Mouse (Mus musculus): ENCODE data around the gene Poln. TPM values are rescaled to one million over a fixed set of nuclear protein-coding genes. Genes with fewer than 3 reads are reported as not detected.
A peak's percentile ranks its signal among the peaks of the same experiment; 100 is the strongest.

The Poln gene
- polyA plus RNA-seq, 1 experiment from 2014 or later: 0.41 TPM

GRCm38 (mm10) chr5:34030101-34030500, 139.1 kb downstream of the Poln start:
- H3K27ac ChIP-seq: no peak overlapping the region
- H3K4me1 ChIP-seq: no peaks in the 10 kb centered on the region
- no peak overlapping the region for H3K9ac ChIP-seq
- H3K4me2 ChIP-seq (replicated peaks): no peak overlapping the region
- H3K27me3 ChIP-seq: no peaks in the 10 kb centered on the region
- no peak overlapping the region for H3K4me3 ChIP-seq
- no peaks in the 10 kb centered on the region for H3K36me3 ChIP-seq
- no peak for ATAC-seq (ENCODE audit: low FRiP score)
- WGBS: 78% methylated on average over 4 of the region's 4 CpGs
- no peaks in the 10 kb centered on the region for H3K9me3 ChIP-seq (replicated peaks)

GRCm38 (mm10) chr5:34018968-34019367, 150.3 kb downstream of the Poln start:
- H3K9ac ChIP-seq: no peak overlapping the region
- no peaks in the 10 kb centered on the region for H3K36me3 ChIP-seq
- no peak overlapping the region for H3K4me3 ChIP-seq
- 84% methylated on average over 4 of the region's 4 CpGs for WGBS
- no peaks in the 10 kb centered on the region for H3K4me1 ChIP-seq
- no peaks in the 10 kb centered on the region for H3K9me3 ChIP-seq (replicated peaks)
- H3K27ac ChIP-seq: no peak overlapping the region
- H3K4me2 ChIP-seq (replicated peaks): no peak overlapping the region
- ATAC-seq (ENCODE audit: low FRiP score): no peak
- H3K27me3 ChIP-seq: no peaks in the 10 kb centered on the region

GRCm38 (mm10) chr5:34014652-34015051, 154.6 kb downstream of the Poln start:
- WGBS: 67% methylated on average over 1 of the region's 1 CpGs
- Histone ChIP-seq H3K4me1 (no peaks in the 10 kb centered on the region), H3K9me3 (replicated peaks) (no peaks in the 10 kb centered on the region), H3K4me3 (no peak overlapping the region), H3K27ac (no peak overlapping the region), H3K36me3 (no peaks in the 10 kb centered on the region), H3K9ac (no peak overlapping the region), H3K4me2 (replicated peaks) (no peak overlapping the region), H3K27me3 (no peaks in the 10 kb centered on the region)
- no peak for ATAC-seq (ENCODE audit: low FRiP score)

GRCm38 (mm10) chr5:34007392-34007941, 161.8 kb downstream of the Poln start:
- no peaks in the 10 kb centered on the region for H3K4me1 ChIP-seq
- H3K4me2 ChIP-seq (replicated peaks): no peak overlapping the region
- H3K36me3 ChIP-seq: no peaks in the 10 kb centered on the region
- no peaks in the 10 kb centered on the region for H3K9me3 ChIP-seq (replicated peaks)
- H3K27ac ChIP-seq: no peak overlapping the region
- ATAC-seq (ENCODE audit: low FRiP score): no peak
- no peak overlapping the region for H3K9ac ChIP-seq
- H3K27me3 ChIP-seq: no peaks in the 10 kb centered on the region
- H3K4me3 ChIP-seq: no peak overlapping the region
- WGBS: 92% methylated on average over 4 of the region's 4 CpGs

- ATAC-seq (ENCODE audit: low FRiP score): no peak
- Histone ChIP-seq H3K4me3 (no peak overlapping the region), H3K4me1 (no peaks in the 10 kb centered on the region), H3K27me3 (no peaks in the 10 kb centered on the region), H3K4me2 (replicated peaks) (no peak overlapping the region), H3K9me3 (replicated peaks) (no peaks in the 10 kb centered on the region), H3K9ac (no peak overlapping the region), H3K27ac (no peak overlapping the region), H3K36me3 (peaks cover 4% of the 10 kb centered on the region; the same call in 1 of the 2 replicates)
- WGBS: 88% methylated on average over 4 of the region's 4 CpGs
Measured at GRCm38 (mm10) chr5:34006832-34007231, 162.4 kb downstream of the Poln start.

GRCm38 (mm10) chr5:34004618-34005017, 164.6 kb downstream of the Poln start:
- WGBS: 85% methylated on average over 5 of the region's 5 CpGs
- ATAC-seq (ENCODE audit: low FRiP score): no peak

GRCm38 (mm10) chr5:34002636-34003035, 166.6 kb downstream of the Poln start:
- WGBS: 92% methylated on average over 4 of the region's 4 CpGs
- Histone ChIP-seq H3K4me1 (peaks cover 22% of the 10 kb centered on the region), H3K27me3 (peaks cover 11% of the 10 kb centered on the region), H3K4me3 (no peak overlapping the region), H3K9me3 (replicated peaks) (no peaks in the 10 kb centered on the region), H3K4me2 (replicated peaks) (no peak overlapping the region), H3K27ac (no peak overlapping the region), H3K36me3 (peaks cover 17% of the 10 kb centered on the region), H3K9ac (no peak overlapping the region)
- ATAC-seq (ENCODE audit: low FRiP score): no peak

More at GRCm38 (mm10) chr5:34004618-34005017, 164.6 kb downstream of the Poln start:
- H3K4me2 ChIP-seq (replicated peaks): no peak overlapping the region
- peaks cover 2% of the 10 kb centered on the region for H3K4me1 ChIP-seq
- no peak overlapping the region for H3K9ac ChIP-seq
- peaks cover 17% of the 10 kb centered on the region for H3K36me3 ChIP-seq
- no peak overlapping the region for H3K4me3 ChIP-seq
- no peaks in the 10 kb centered on the region for H3K27me3 ChIP-seq
- H3K27ac ChIP-seq: no peak overlapping the region
- H3K9me3 ChIP-seq (replicated peaks): no peaks in the 10 kb centered on the region

- 83% methylated on average over 1 of the region's 1 CpGs for WGBS
- Histone ChIP-seq H3K36me3 (peaks cover 17% of the 10 kb centered on the region), H3K27ac (no peak overlapping the region), H3K9me3 (replicated peaks) (no peaks in the 10 kb centered on the region), H3K27me3 (peaks cover 11% of the 10 kb centered on the region), H3K9ac (no peak overlapping the region), H3K4me2 (replicated peaks) (no peak overlapping the region), H3K4me3 (no peak overlapping the region), H3K4me1 (peaks cover 23% of the 10 kb centered on the region)
- ATAC-seq (ENCODE audit: low FRiP score): no peak
Measured at GRCm38 (mm10) chr5:34001401-34001800, 167.8 kb downstream of the Poln start.

- 96% methylated on average over 25 of the region's 25 CpGs for whole genome bisulfite sequencing
- Histone ChIP-seq H3K4me1 (peaks cover 23% of the 10 kb centered on the region), H3K9ac (no peak overlapping the region), H3K36me3 (peaks cover 17% of the 10 kb centered on the region), H3K9me3 (replicated peaks) (no peaks in the 10 kb centered on the region), H3K27ac (no peak overlapping the region), H3K27me3 (peaks cover 11% of the 10 kb centered on the region), H3K4me2 (replicated peaks) (no peak overlapping the region), H3K4me3 (no peak overlapping the region)
- ATAC-seq (ENCODE audit: low FRiP score): no peak
Measured at GRCm38 (mm10) chr5:34000809-34001208, 168.4 kb downstream of the Poln start.

- H3K4me2 ChIP-seq (replicated peaks): peak overlapping the region; percentile 78; the same call in 1 of the 2 replicates
Measured at GRCm38 (mm10) chr5:33999466-34000090, 169.7 kb downstream of the Poln start.

GRCm38 (mm10) chr5:33998505-33998877, 170.8 kb downstream of the Poln start:
- WGBS: 77% methylated on average over 3 of the region's 3 CpGs
- no peak overlapping the region for H3K9ac ChIP-seq

More at GRCm38 (mm10) chr5:33999466-34000090, 169.7 kb downstream of the Poln start:
- whole genome bisulfite sequencing: 82% methylated on average over 6 of the region's 6 CpGs
- H3K27me3 ChIP-seq: peaks cover 18% of the 10 kb centered on the region
- H3K9me3 ChIP-seq (replicated peaks): no peaks in the 10 kb centered on the region
- peaks cover 17% of the 10 kb centered on the region for H3K36me3 ChIP-seq
- H3K4me3 ChIP-seq: no peak overlapping the region
- no peak overlapping the region for H3K27ac ChIP-seq
- ATAC-seq (ENCODE audit: low FRiP score): no peak
- peaks cover 31% of the 10 kb centered on the region for H3K4me1 ChIP-seq
- peak overlapping the region; percentile 37 for H3K9ac ChIP-seq

GRCm38 (mm10) chr5:33997829-33998504, 171.3 kb downstream of the Poln start:
- 69% methylated on average over 20 of the region's 20 CpGs for WGBS
- peak overlapping the region; percentile 83 for H3K9ac ChIP-seq
- H3K4me2 ChIP-seq (replicated peaks): peak overlapping the region; percentile 78
- H3K36me3 ChIP-seq: peaks cover 17% of the 10 kb centered on the region
- H3K27ac ChIP-seq: no peak overlapping the region
- peaks cover 23% of the 10 kb centered on the region for H3K27me3 ChIP-seq
- peak overlapping the region; percentile 77 for H3K4me3 ChIP-seq
- ATAC-seq (ENCODE audit: low FRiP score): no peak
- H3K4me1 ChIP-seq: peaks cover 31% of the 10 kb centered on the region
- H3K9me3 ChIP-seq (replicated peaks): no peaks in the 10 kb centered on the region

More at GRCm38 (mm10) chr5:33998505-33998877, 170.8 kb downstream of the Poln start:
- no peak overlapping the region for H3K27ac ChIP-seq
- H3K4me1 ChIP-seq: peaks cover 31% of the 10 kb centered on the region
- H3K9me3 ChIP-seq (replicated peaks): no peaks in the 10 kb centered on the region
- H3K36me3 ChIP-seq: peaks cover 17% of the 10 kb centered on the region
- peaks cover 23% of the 10 kb centered on the region for H3K27me3 ChIP-seq
- no peak for ATAC-seq (ENCODE audit: low FRiP score)
- peak overlapping the region; percentile 78 for H3K4me2 ChIP-seq (replicated peaks)
- peak overlapping the region; percentile 77 for H3K4me3 ChIP-seq

Data from hindbrain, embryonic 12.5 days (tissue).